Mouse (Mus musculus): ENCODE data around the gene Zfp58. TPM values are rescaled to one million over a fixed set of nuclear protein-coding genes. Genes with fewer than 3 reads are reported as not detected.

Zfp58 gene
- polyA plus RNA-seq (2012) = 0.02 TPM in 1 of 2 replicates, not detected in the other

- H3K27me3 ChIP-seq (ENCODE audit: control insufficient read depth) = no peaks in the 10 kb centered on the region
- TF ChIP-seq GATA1 (IDR thresholded peaks at IDR 0.05; ENCODE audit: low read length) (no peak), TAL1 (IDR thresholded peaks at IDR 0.05; ENCODE audit: low read length) (no peak)
- peaks cover 15% of the 10 kb centered on the region for H3K4me1 ChIP-seq (ENCODE audit: control insufficient read depth)
These were observed at the start of gene Zfp58 for GRCm38 (mm10) chr13:67500084-67500719. Gene Zfp58, minus strand, starts transcription at chr13:67500555.

GRCm38 (mm10) chr13:67545941-67546340 is 45.6 kb upstream of the Zfp58 start:
- no peak overlapping the region for H3K4me3 ChIP-seq (replicated peaks)
- TF ChIP-seq GATA1 (IDR thresholded peaks at IDR 0.05; ENCODE audit: low read length) (no peak), TAL1 (IDR thresholded peaks at IDR 0.05; ENCODE audit: low read length) (no peak)
- H3K4me1 ChIP-seq (ENCODE audit: control insufficient read depth) = no peaks in the 10 kb centered on the region
- H3K36me3 ChIP-seq (ENCODE audit: control insufficient read depth) = peaks cover 44% of the 10 kb centered on the region
- H3K27me3 ChIP-seq (ENCODE audit: control insufficient read depth) = no peaks in the 10 kb centered on the region
- peaks cover 13% of the 10 kb centered on the region for H3K9me3 ChIP-seq (ENCODE audit: control insufficient read depth, low read length)

More at GRCm38 (mm10) chr13:67500084-67500719, at the start of gene Zfp58:
- Histone ChIP-seq H3K4me3 (replicated peaks) (peak within 1 kb of the TSS; percentile 86), H3K9me3 (ENCODE audit: control insufficient read depth, low read length) (no peaks in the 10 kb centered on the region), H3K36me3 (ENCODE audit: control insufficient read depth) (peaks cover 1% of the 10 kb centered on the region)

GRCm38 (mm10) chr13:67527049-67527730 is 26.8 kb upstream of the Zfp58 start:
- TF ChIP-seq TAL1 (IDR thresholded peaks at IDR 0.05; ENCODE audit: low read length) (no peak), GATA1 (IDR thresholded peaks at IDR 0.05; ENCODE audit: low read length) (no peak)
- H3K4me3 ChIP-seq (replicated peaks) = no peak overlapping the region
- H3K27me3 ChIP-seq (ENCODE audit: control insufficient read depth) = no peaks in the 10 kb centered on the region
- H3K36me3 ChIP-seq (ENCODE audit: control insufficient read depth) = peaks cover 2% of the 10 kb centered on the region; the same call in 1 of the 2 replicates
- H3K9me3 ChIP-seq (ENCODE audit: control insufficient read depth, low read length) = no peaks in the 10 kb centered on the region
- H3K4me1 ChIP-seq (ENCODE audit: control insufficient read depth) = peaks cover 26% of the 10 kb centered on the region

- peaks cover 26% of the 10 kb centered on the region for H3K4me1 ChIP-seq (ENCODE audit: control insufficient read depth)
- no peaks in the 10 kb centered on the region for H3K27me3 ChIP-seq (ENCODE audit: control insufficient read depth)
- peak within 1 kb of the TSS; percentile 98 for H3K4me3 ChIP-seq (replicated peaks)
- TF ChIP-seq GATA1 (IDR thresholded peaks at IDR 0.05; ENCODE audit: low read length) = no peak
- no peak for TF ChIP-seq TAL1 (IDR thresholded peaks at IDR 0.05; ENCODE audit: low read length)
- H3K36me3 ChIP-seq (ENCODE audit: control insufficient read depth) = peaks cover 3% of the 10 kb centered on the region
- H3K9me3 ChIP-seq (ENCODE audit: control insufficient read depth, low read length) = no peaks in the 10 kb centered on the region
These were observed 25.5 kb upstream of the Zfp58 start, which contains the start of the genes Gm26965 and Zfp87 for GRCm38 (mm10) chr13:67525753-67526410. Gene Gm26965, minus strand, starts transcription at chr13:67526151. Gene Zfp87, minus strand, starts transcription at chr13:67526177.

- Histone ChIP-seq H3K9me3 (ENCODE audit: control insufficient read depth, low read length) (no peaks in the 10 kb centered on the region), H3K36me3 (ENCODE audit: control insufficient read depth) (no peaks in the 10 kb centered on the region), H3K4me1 (ENCODE audit: control insufficient read depth) (peaks cover 15% of the 10 kb centered on the region), H3K27me3 (ENCODE audit: control insufficient read depth) (no peaks in the 10 kb centered on the region), H3K4me3 (replicated peaks) (no peak overlapping the region)
- no peak for TF ChIP-seq GATA1 (IDR thresholded peaks at IDR 0.05; ENCODE audit: low read length)
- TF ChIP-seq TAL1 (IDR thresholded peaks at IDR 0.05; ENCODE audit: low read length) = no peak
These were observed 553 bp upstream of the Zfp58 start for GRCm38 (mm10) chr13:67500908-67501307.

GRCm38 (mm10) chr13:67495631-67496030 is 4.7 kb downstream of the Zfp58 start:
- peaks cover 15% of the 10 kb centered on the region for H3K4me1 ChIP-seq (ENCODE audit: control insufficient read depth)
- no peak for TF ChIP-seq GATA1 (IDR thresholded peaks at IDR 0.05; ENCODE audit: low read length)
- no peak for TF ChIP-seq TAL1 (IDR thresholded peaks at IDR 0.05; ENCODE audit: low read length)
- no peak overlapping the region for H3K4me3 ChIP-seq (replicated peaks)
- no peaks in the 10 kb centered on the region for H3K27me3 ChIP-seq (ENCODE audit: control insufficient read depth)
- H3K9me3 ChIP-seq (ENCODE audit: control insufficient read depth, low read length) = peaks cover 12% of the 10 kb centered on the region
- peaks cover 31% of the 10 kb centered on the region for H3K36me3 ChIP-seq (ENCODE audit: control insufficient read depth)

- H3K4me3 ChIP-seq (replicated peaks) = peak overlapping the region; percentile 75
- H3K27me3 ChIP-seq (ENCODE audit: control insufficient read depth) = no peaks in the 10 kb centered on the region
- H3K36me3 ChIP-seq (ENCODE audit: control insufficient read depth) = peaks cover 5% of the 10 kb centered on the region
- H3K9me3 ChIP-seq (ENCODE audit: control insufficient read depth, low read length) = no peaks in the 10 kb centered on the region
- peaks cover 24% of the 10 kb centered on the region for H3K4me1 ChIP-seq (ENCODE audit: control insufficient read depth)
- no peak for TF ChIP-seq GATA1 (IDR thresholded peaks at IDR 0.05; ENCODE audit: low read length)
- TF ChIP-seq TAL1 (IDR thresholded peaks at IDR 0.05; ENCODE audit: low read length) = no peak
These were observed 15.9 kb downstream of the Zfp58 start for GRCm38 (mm10) chr13:67484424-67484811.

GRCm38 (mm10) chr13:67483625-67484423 is 16.5 kb downstream of the Zfp58 start, which contains the start of gene Zfp874b:
Gene Zfp874b, minus strand, starts transcription at chr13:67484258.
- peaks cover 24% of the 10 kb centered on the region for H3K4me1 ChIP-seq (ENCODE audit: control insufficient read depth)
- no peak for TF ChIP-seq GATA1 (IDR thresholded peaks at IDR 0.05; ENCODE audit: low read length)
- no peak for TF ChIP-seq TAL1 (IDR thresholded peaks at IDR 0.05; ENCODE audit: low read length)

More at GRCm38 (mm10) chr13:67483625-67484423, 16.5 kb downstream of the Zfp58 start, which contains the start of gene Zfp874b:
- no peaks in the 10 kb centered on the region for H3K9me3 ChIP-seq (ENCODE audit: control insufficient read depth, low read length)
- H3K27me3 ChIP-seq (ENCODE audit: control insufficient read depth) = no peaks in the 10 kb centered on the region
- peak within 1 kb of the TSS; percentile 75 for H3K4me3 ChIP-seq (replicated peaks)
- H3K36me3 ChIP-seq (ENCODE audit: control insufficient read depth) = peaks cover 5% of the 10 kb centered on the region
